Mouse (Mus musculus): ENCODE data around the gene Nop2. TPM values are rescaled to one million over a fixed set of nuclear protein-coding genes. Genes with fewer than 3 reads are reported as not detected.

Nop2 gene
- polyA plus RNA-seq, 1 experiment from 2014 or later = 69.8 TPM

DNA sequence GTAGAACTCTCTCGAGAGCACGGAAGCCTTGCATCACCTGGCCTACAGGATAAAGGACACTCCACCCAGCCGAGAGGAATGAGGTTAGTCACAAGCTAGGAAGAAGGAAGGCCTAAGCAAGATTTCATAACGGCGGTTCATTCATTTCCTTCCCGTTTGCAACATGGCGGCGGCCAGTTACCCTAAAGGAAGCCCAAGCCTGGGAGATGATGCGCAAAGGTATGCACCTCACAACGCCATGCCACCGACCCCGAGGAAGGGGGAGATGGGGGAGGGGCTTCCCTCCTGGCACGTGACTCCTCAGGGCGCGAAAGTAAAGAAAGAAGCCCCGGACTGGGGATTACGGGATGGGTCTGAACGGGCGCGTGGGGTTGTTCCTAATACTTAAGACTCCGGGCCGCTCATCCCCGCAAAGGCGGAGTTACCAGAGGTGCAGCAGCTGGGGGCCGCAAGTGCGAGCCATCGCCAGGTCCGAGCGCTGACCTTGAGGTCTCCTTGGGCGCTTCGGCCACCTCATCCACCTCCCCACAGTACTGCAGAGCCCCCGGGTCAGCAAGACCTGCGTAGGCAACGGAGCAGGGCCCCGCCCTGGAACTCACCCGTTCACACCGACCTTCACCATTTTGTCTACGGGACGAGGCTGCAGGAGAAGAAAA, 33.1 kb downstream of the Nop2 start:
- Histone ChIP-seq H3K9ac (replicated peaks; ENCODE audit: low read length) (peak overlapping the region; percentile 98), H3K4me1 (ENCODE audit: control insufficient read depth, insufficient read depth, low read length) (peaks cover 13% of the 10 kb centered on the region), H3K4me3 (ENCODE audit: low read depth, low read length) (peak overlapping the region; percentile 90), H3K9me3 (replicated peaks; ENCODE audit: control insufficient read depth, low read length) (no peaks in the 10 kb centered on the region), H3K27me3 (ENCODE audit: control insufficient read depth, insufficient read depth, low read length) (no peaks in the 10 kb centered on the region), H3K4me2 (ENCODE audit: low read depth, low read length) (peak overlapping the region; percentile 83), H3K36me3 (replicated peaks; ENCODE audit: control insufficient read depth, insufficient read depth, low read depth, low read length) (peaks cover 14% of the 10 kb centered on the region), H3K27ac (replicated peaks; ENCODE audit: low read depth, low read length) (peak overlapping the region; percentile 87)
- DNase-seq (ENCODE audit: low spot score) (peak; percentile 89), ATAC-seq (replicated peaks; ENCODE audit: insufficient number of reproducible peaks, low FRiP score, low TSS enrichment, low read depth) (peak; percentile 14)
- WGBS = under 1% methylated on average over 39 of the region's 39 CpGs

DNA sequence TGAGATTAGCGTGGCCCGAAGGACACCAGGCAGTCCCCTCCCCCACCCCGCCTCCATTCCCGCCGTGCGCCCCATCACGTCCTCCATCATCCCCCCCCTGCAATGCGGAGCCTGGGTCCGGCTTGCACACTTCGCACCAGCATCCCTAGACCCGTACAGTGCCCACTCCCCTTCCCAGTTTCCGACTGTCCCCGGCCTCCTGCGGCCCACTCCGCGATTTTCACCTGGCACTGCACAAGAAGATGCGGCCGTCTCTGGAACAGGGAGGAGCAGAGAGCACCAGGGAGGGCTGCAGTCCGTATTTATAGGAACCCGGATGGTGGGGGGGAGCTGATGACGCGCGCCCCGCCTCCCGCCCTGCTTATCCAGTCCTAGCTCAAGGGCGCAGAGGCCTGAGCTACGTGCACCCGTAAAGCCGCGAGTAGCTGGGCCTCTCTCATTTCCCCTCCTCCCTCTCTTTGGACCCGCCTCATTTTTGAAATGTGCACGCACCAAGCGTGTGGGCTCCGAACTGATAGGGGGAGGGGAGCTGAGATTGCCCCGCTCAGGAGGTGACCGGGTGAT, 33.7 kb downstream of the Nop2 start:
- H3K9ac ChIP-seq (replicated peaks; ENCODE audit: low read length) = peak overlapping the region; percentile 98
- no peaks in the 10 kb centered on the region for H3K9me3 ChIP-seq (replicated peaks; ENCODE audit: control insufficient read depth, low read length)
- WGBS = 0% methylated on average over 36 of the region's 36 CpGs
- peak overlapping the region; percentile 90 for H3K4me3 ChIP-seq (ENCODE audit: low read depth, low read length)
- peaks cover 20% of the 10 kb centered on the region for H3K36me3 ChIP-seq (replicated peaks; ENCODE audit: control insufficient read depth, insufficient read depth, low read depth, low read length)
- H3K4me2 ChIP-seq (ENCODE audit: low read depth, low read length) = peak overlapping the region; percentile 83
- H3K27me3 ChIP-seq (ENCODE audit: control insufficient read depth, insufficient read depth, low read length) = no peaks in the 10 kb centered on the region
- ATAC-seq (replicated peaks; ENCODE audit: insufficient number of reproducible peaks, low FRiP score, low TSS enrichment, low read depth) = peak; percentile 93
- H3K4me1 ChIP-seq (ENCODE audit: control insufficient read depth, insufficient read depth, low read length) = peaks cover 13% of the 10 kb centered on the region
- H3K27ac ChIP-seq (replicated peaks; ENCODE audit: low read depth, low read length) = peak overlapping the region; percentile 87
- DNase-seq (ENCODE audit: low spot score) = peak; percentile 97

DNA sequence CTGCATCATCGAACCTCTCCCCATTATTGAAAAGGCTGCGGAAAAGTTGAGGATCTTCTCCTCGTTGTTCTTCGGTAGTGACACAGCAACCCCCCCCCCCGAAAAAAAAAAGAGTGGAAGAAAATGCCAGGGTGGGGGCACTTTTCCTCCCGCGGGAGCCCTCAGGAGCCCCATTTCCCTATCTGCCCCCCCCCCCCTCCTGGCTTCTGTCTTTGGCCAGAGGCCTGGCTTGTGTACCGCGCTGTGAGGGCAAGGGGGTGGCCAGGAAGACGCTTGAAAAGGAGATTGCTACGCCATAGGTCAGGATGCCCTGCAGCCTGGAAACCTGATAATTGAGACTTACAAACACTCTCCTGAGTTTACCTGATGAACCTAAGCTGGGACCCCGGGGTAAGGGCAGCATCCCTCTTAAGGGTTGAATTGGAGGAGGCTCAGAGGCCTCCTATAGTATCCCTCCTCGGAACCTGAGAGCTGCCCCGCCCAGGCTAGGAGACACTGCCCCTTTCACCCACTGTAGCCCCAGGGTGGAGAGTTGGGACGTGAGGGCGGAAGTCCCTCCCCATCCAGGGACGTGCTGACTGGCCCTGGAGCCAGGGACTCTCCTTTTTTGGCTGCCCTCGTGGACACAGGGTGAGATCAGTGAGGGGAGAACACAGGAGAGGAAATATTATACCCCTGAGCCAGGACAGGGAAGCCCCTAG, 34.5 kb downstream of the Nop2 start, which contains the start of gene Gapdh:
Gene Gapdh, minus strand, starts transcription at position 417 of the 701 bp plus-strand sequence.
- WGBS = 0% methylated on average over 18 of the region's 18 CpGs
- Histone ChIP-seq H3K27ac (replicated peaks; ENCODE audit: low read depth, low read length) (peak within 1 kb of the TSS; percentile 87), H3K36me3 (replicated peaks; ENCODE audit: control insufficient read depth, insufficient read depth, low read depth, low read length) (peaks cover 23% of the 10 kb centered on the region), H3K9ac (replicated peaks; ENCODE audit: low read length) (peak within 1 kb of the TSS; percentile 98), H3K27me3 (ENCODE audit: control insufficient read depth, insufficient read depth, low read length) (no peaks in the 10 kb centered on the region), H3K4me2 (ENCODE audit: low read depth, low read length) (peak within 1 kb of the TSS; percentile 83), H3K9me3 (replicated peaks; ENCODE audit: control insufficient read depth, low read length) (no peaks in the 10 kb centered on the region), H3K4me3 (ENCODE audit: low read depth, low read length) (peak within 1 kb of the TSS; percentile 90), H3K4me1 (ENCODE audit: control insufficient read depth, insufficient read depth, low read length) (peaks cover 13% of the 10 kb centered on the region)
- DNase-seq (ENCODE audit: low spot score) (peak; percentile 73), ATAC-seq (replicated peaks; ENCODE audit: insufficient number of reproducible peaks, low FRiP score, low TSS enrichment, low read depth) (peak; percentile 40)

DNA sequence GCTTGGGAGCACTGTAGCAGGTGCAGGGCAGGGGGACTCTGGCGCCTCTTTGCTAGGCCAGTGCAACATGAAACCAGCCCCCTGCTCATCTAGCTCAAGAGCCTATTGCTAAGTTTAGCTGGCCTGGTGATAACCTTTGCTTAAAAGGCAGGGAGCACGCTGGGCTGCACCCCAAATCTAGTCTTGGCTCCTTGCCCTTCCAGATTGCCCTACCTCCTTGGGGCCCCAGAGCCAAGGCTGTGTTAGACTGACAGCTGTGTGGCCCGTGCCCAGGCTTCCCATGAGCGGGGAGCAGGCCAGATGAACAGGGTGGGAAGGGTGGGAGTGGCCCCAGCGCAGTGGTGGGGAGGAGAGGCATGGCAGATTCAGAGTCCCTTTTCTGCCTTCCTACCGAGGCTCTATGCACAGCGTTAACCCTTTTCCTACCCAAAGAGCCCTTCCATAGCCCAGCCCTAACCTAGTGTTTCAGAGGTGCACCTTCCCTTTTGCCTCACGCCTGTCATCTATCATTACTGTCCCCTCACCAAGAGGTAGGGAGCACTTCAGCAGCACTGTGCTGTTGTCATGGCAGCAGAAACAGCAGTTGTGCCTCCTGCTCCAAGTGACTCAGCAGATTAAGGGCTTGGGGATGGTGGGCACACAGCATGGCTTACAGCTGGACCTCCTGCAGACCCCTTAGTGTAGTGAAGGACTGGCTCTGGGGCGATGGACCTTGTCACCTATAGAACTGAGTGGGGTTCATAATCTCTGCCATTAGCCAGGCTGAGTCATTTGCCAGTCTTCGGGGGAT, 35.3 kb downstream of the Nop2 start:
- Histone ChIP-seq H3K4me3 (ENCODE audit: low read depth, low read length) (peak overlapping the region; percentile 90; the same call in 1 of the 2 replicates), H3K4me1 (ENCODE audit: control insufficient read depth, insufficient read depth, low read length) (peaks cover 13% of the 10 kb centered on the region), H3K9me3 (replicated peaks; ENCODE audit: control insufficient read depth, low read length) (no peaks in the 10 kb centered on the region), H3K27ac (replicated peaks; ENCODE audit: low read depth, low read length) (peak overlapping the region; percentile 85), H3K4me2 (ENCODE audit: low read depth, low read length) (peak overlapping the region; percentile 68), H3K27me3 (ENCODE audit: control insufficient read depth, insufficient read depth, low read length) (no peaks in the 10 kb centered on the region), H3K9ac (replicated peaks; ENCODE audit: low read length) (peak overlapping the region; percentile 22; the same call in 1 of the 2 replicates), H3K36me3 (replicated peaks; ENCODE audit: control insufficient read depth, insufficient read depth, low read depth, low read length) (peaks cover 30% of the 10 kb centered on the region)
- ATAC-seq (replicated peaks; ENCODE audit: insufficient number of reproducible peaks, low FRiP score, low TSS enrichment, low read depth) (0 out of 2 replicates have a peak, but pooled peaks have one; percentile 6), DNase-seq (ENCODE audit: low spot score) (peak; percentile 36)
- 21% methylated on average over 10 of the region's 10 CpGs for WGBS

DNA sequence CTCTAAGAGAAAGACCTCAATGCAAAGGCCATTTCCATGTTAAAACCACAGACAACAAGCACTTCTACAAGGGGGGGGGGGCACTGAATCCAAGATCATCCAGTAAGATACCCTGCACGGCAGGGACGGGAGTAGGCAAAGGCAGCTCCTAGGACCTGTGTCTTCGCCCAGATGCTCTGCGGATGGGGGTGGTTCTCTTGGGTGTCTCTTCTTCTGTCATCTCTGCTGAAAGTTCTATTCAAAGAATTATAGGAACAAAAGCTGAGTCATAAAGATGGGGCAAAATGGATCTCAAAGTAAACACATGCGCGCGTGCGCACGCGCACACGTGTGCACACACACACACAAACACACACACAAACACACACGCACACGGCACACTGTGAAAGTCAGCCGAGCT, 36.4 kb downstream of the Nop2 start:
- Histone ChIP-seq H3K9me3 (replicated peaks; ENCODE audit: control insufficient read depth, low read length) (no peaks in the 10 kb centered on the region), H3K4me1 (ENCODE audit: control insufficient read depth, insufficient read depth, low read length) (peaks cover 13% of the 10 kb centered on the region), H3K27ac (replicated peaks; ENCODE audit: low read depth, low read length) (no peak overlapping the region), H3K9ac (replicated peaks; ENCODE audit: low read length) (no peak overlapping the region), H3K4me3 (ENCODE audit: low read depth, low read length) (no peak overlapping the region), H3K4me2 (ENCODE audit: low read depth, low read length) (no peak overlapping the region), H3K27me3 (ENCODE audit: control insufficient read depth, insufficient read depth, low read length) (no peaks in the 10 kb centered on the region), H3K36me3 (replicated peaks; ENCODE audit: control insufficient read depth, insufficient read depth, low read depth, low read length) (peaks cover 40% of the 10 kb centered on the region)
- no peak for DNase-seq (ENCODE audit: low spot score)
- no peak for ATAC-seq (replicated peaks; ENCODE audit: insufficient number of reproducible peaks, low FRiP score, low TSS enrichment, low read depth)
- WGBS = 89% methylated on average over 14 of the region's 14 CpGs

DNA sequence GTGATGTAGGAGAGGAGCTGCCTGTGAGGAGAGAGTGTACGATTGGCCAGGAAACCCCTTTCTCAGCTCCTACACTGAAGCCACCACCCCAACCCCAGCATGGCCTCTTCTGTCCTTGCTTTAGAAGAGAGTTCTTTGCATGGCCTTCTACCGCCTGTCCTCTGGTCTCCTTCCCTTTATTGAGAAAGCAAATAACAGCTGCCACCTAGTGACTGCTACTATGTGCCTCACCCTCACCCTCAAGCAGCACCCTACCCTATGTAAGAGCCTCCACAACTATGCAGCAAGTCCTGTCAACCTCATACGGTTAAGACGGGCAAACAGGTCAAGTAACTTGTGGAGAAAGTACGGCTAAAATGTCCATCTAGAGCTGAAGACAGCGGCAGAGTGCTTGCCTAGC, 38.5 kb downstream of the Nop2 start:
- Histone ChIP-seq H3K9ac (replicated peaks; ENCODE audit: low read length) (no peak overlapping the region), H3K4me1 (ENCODE audit: control insufficient read depth, insufficient read depth, low read length) (peaks cover 11% of the 10 kb centered on the region), H3K4me2 (ENCODE audit: low read depth, low read length) (no peak overlapping the region), H3K27me3 (ENCODE audit: control insufficient read depth, insufficient read depth, low read length) (no peaks in the 10 kb centered on the region), H3K9me3 (replicated peaks; ENCODE audit: control insufficient read depth, low read length) (no peaks in the 10 kb centered on the region), H3K4me3 (ENCODE audit: low read depth, low read length) (no peak overlapping the region), H3K27ac (replicated peaks; ENCODE audit: low read depth, low read length) (no peak overlapping the region), H3K36me3 (replicated peaks; ENCODE audit: control insufficient read depth, insufficient read depth, low read depth, low read length) (peaks cover 55% of the 10 kb centered on the region)
- ATAC-seq (replicated peaks; ENCODE audit: insufficient number of reproducible peaks, low FRiP score, low TSS enrichment, low read depth) (no peak), DNase-seq (ENCODE audit: low spot score) (no peak)
- 90% methylated on average over 6 of the region's 6 CpGs for WGBS

DNA sequence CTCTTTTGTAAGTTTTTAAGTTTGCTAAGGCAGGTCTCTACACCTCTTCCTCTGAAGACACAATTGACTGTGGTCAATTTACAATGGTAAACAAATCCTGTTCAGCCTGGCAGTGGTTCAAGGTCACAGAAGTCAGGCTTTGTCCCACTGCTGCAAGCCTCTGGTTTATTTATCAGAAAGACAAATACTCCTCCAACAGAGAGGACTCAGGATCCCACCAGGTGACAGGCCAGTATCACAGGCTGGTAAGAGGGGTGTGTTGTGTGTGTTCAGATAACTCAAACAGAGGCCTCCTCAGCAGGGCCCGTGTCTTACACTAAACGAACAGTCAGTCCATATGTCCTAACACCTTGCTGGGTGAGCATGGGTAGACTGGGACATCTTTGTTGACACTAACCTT, 40.8 kb downstream of the Nop2 start:
- Histone ChIP-seq H3K27ac (replicated peaks; ENCODE audit: low read depth, low read length) (no peak overlapping the region), H3K27me3 (ENCODE audit: control insufficient read depth, insufficient read depth, low read length) (no peaks in the 10 kb centered on the region), H3K9me3 (replicated peaks; ENCODE audit: control insufficient read depth, low read length) (no peaks in the 10 kb centered on the region), H3K36me3 (replicated peaks; ENCODE audit: control insufficient read depth, insufficient read depth, low read depth, low read length) (peaks cover 67% of the 10 kb centered on the region), H3K4me1 (ENCODE audit: control insufficient read depth, insufficient read depth, low read length) (peaks cover 4% of the 10 kb centered on the region; the same call in 1 of the 2 replicates), H3K4me3 (ENCODE audit: low read depth, low read length) (no peak overlapping the region), H3K4me2 (ENCODE audit: low read depth, low read length) (no peak overlapping the region), H3K9ac (replicated peaks; ENCODE audit: low read length) (no peak overlapping the region)
- 85% methylated on average over 2 of the region's 2 CpGs for WGBS
- no peak for DNase-seq (ENCODE audit: low spot score)
- ATAC-seq (replicated peaks; ENCODE audit: insufficient number of reproducible peaks, low FRiP score, low TSS enrichment, low read depth) = no peak

Data from embryonic facial prominence, embryonic 11.5 days (tissue).